Mouse (Mus musculus): ENCODE data around the gene Sash1.

- TF ChIP-seq CTCF (IDR thresholded peaks at IDR 0.05; ENCODE audit: low read depth, low read length) = no peak
- TF ChIP-seq POLR2A (IDR thresholded peaks at IDR 0.05; ENCODE audit: extremely low read depth, insufficient read depth, low read length) = no peak
Observed at GRCm38 (mm10) chr10:8787221-8787620, 98.6 kb downstream of the Sash1 start.

Data from liver, adult 2 months (tissue).